Mouse (Mus musculus) ES-E14 (cell line): ENCODE measurements at regions not wholly inside any gene's neighbourhood (a gene's known extent, or its start where the extent isn't known, plus 50 kb on each side); places are given as distances from the start of the nearest gene placed in this dataset.

ENCODE experiments used
- DNase-seq: peaks from one replicate; pipeline ENCODE4 v3.0.0-alpha.2; 2013; ENCODE audit warnings: low read depth, low spot score
- H3K27ac ChIP-seq: 2 replicates; pipeline ENCODE4 v1.5.1; 2012; ENCODE audit warnings: low read depth, mild to moderate bottlenecking, low read length, moderate library complexity, mixed read lengths; ENCODE audit not compliant: poor library complexity, insufficient read depth, severe bottlenecking
- H3K36me3 ChIP-seq: 2 replicates; pipeline ENCODE4 v1.6.1; 2012; ENCODE audit warnings: mild to moderate bottlenecking, low read length, moderate library complexity, mixed read lengths; ENCODE audit not compliant: control insufficient read depth, poor library complexity, insufficient read depth, severe bottlenecking
- H3K4me1 ChIP-seq, 2 experiments: fragments of 150-350 bp in 1 of 2; sonication (generic) in 1 of 2; 2 replicates each; pipeline ENCODE4 v1.6.1; 2012; ENCODE audit warnings: low read length in 2 of 2, mild to moderate bottlenecking in 1 of 2, mixed read lengths in 1 of 2; ENCODE audit not compliant: control insufficient read depth in 2 of 2, insufficient read depth in 2 of 2, poor library complexity in 1 of 2
- H3K4me3 ChIP-seq, 2 experiments: fragments of 150-350 bp in 1 of 2; sonication (generic) in 1 of 2; 2 replicates each; pipeline ENCODE4 v1.5.1; 2012; ENCODE audit warnings: low read length in 2 of 2, low read depth in 1 of 2, mild to moderate bottlenecking in 1 of 2, mixed read lengths in 1 of 2; ENCODE audit not compliant: insufficient read depth in 1 of 2, poor library complexity in 1 of 2, severe bottlenecking in 1 of 2
- H3K9ac ChIP-seq: 2 replicates; pipeline ENCODE4 v1.6.1; 2012; ENCODE audit warnings: low read depth, mild to moderate bottlenecking, low read length, mixed read lengths; ENCODE audit not compliant: poor library complexity, insufficient read depth, severe bottlenecking
- H3K9me3 ChIP-seq: fragments of 150-350 bp; sonication (generic); 2 replicates; pipeline ENCODE4 v1.6.1; 2012; ENCODE audit warnings: low read depth, mild to moderate bottlenecking, low read length; ENCODE audit not compliant: control insufficient read depth, insufficient read depth
- CHD2 ChIP-seq: IDR thresholded peaks from 2 replicates; pipeline ENCODE4 v1.6.1; 2014; ENCODE audit warnings: mild to moderate bottlenecking, low read depth, low read length, inconsistent platforms
- HCFC1 ChIP-seq: IDR thresholded peaks from 2 replicates; pipeline ENCODE4 v1.6.1; 2012; ENCODE audit warnings: low read length, inconsistent platforms, borderline replicate concordance; ENCODE audit not compliant: insufficient read depth
- MAFK ChIP-seq: IDR thresholded peaks from 2 replicates; pipeline ENCODE4 v1.6.1; 2014; ENCODE audit warnings: mild to moderate bottlenecking, low read depth, low read length, inconsistent platforms; ENCODE audit not compliant: insufficient read depth
- ZC3H11A ChIP-seq: IDR thresholded peaks from 2 replicates; pipeline ENCODE4 v1.6.1; 2012; ENCODE audit warnings: low read depth, mild to moderate bottlenecking, inconsistent platforms, low read length, borderline replicate concordance
- ZNF384 ChIP-seq: IDR thresholded peaks from 2 replicates; pipeline ENCODE4 v1.6.1; 2012; ENCODE audit warnings: low read depth, low read length, inconsistent platforms
- in situ Hi-C, 2 experiments: fragments of 600-800 bp; cut with MboI; formaldehyde crosslinking; loops; one replicate each; pipeline ENCODE4 v1.15.1; 2025; ENCODE audit warnings: low sequenced_read_pairs in 2 of 2, inconsistent platforms in 1 of 2; ENCODE audit not compliant: unreplicated experiment in 2 of 2

DNA sequence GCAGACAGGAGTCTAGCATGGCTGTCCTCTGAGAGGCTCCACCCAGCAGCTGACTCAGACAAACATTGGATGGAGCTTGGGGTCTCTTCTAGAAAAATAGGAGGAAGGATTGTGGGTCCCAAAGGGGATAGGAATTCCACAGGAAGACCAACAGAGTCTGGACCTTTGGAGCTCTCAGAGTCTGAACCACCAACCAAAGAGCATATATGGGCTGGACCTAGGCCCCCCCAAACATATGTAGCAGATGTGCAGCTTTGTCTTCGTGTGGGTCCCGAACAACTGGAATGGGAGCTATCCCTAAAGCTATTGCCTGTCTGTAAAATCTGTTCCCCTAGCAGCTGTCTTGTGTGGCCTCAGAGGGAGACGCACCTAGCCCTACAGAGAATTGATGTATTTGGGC lies 50.1 kb upstream of the Cpm start:
- peaks cover 0 to 4% of the 10 kb centered on the region in 2 experiments; a peak in 1 of 4 replicates for H3K4me1 ChIP-seq
- H3K9me3 ChIP-seq: no peaks in the 10 kb centered on the region
- DNase-seq: no peak
- in situ Hi-C loops: no loop called here
- TF ChIP-seq MAFK: no peak
- no peak for TF ChIP-seq CHD2
- no peak for TF ChIP-seq ZNF384
- TF ChIP-seq ZC3H11A: no peak
- TF ChIP-seq HCFC1: no peak
- no peak overlapping the region for H3K4me3 ChIP-seq
- H3K9ac ChIP-seq: no peak overlapping the region
- no peaks in the 10 kb centered on the region for H3K36me3 ChIP-seq
- H3K27ac ChIP-seq: no peak overlapping the region

DNA sequence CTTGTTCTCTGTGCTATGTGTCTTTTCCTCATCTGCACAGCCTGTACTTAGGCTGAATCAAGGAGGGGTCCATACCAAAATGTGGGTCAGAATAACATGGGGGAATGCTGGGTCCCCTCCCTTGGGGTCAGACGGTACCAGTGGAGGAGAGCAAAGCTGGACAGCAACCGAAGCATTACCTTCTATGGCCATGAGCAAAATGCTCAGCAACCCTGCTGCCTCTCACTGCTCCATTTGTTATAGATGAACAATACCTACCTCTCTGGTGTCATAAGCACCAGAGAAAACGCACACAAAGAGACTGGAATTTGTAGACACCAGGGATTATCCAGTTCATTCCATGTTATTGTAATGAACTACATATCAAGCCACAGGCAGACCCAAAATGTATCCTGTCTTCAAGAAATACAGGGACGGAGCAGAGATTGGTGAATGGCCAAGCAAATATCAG lies 50.6 kb upstream of the Cpm start:
- DNase-seq: no peak
- Histone ChIP-seq H3K4me3 (no peak overlapping the region), H3K36me3 (no peaks in the 10 kb centered on the region), H3K27ac (no peak overlapping the region), H3K9ac (no peak overlapping the region), H3K4me1 (peaks cover 0 to 4% of the 10 kb centered on the region in 2 experiments; a peak in 1 of 4 replicates), H3K9me3 (no peaks in the 10 kb centered on the region)
- in situ Hi-C loops: no loop called here
- TF ChIP-seq HCFC1 (no peak), ZC3H11A (no peak), MAFK (no peak), CHD2 (no peak), ZNF384 (no peak)

DNA sequence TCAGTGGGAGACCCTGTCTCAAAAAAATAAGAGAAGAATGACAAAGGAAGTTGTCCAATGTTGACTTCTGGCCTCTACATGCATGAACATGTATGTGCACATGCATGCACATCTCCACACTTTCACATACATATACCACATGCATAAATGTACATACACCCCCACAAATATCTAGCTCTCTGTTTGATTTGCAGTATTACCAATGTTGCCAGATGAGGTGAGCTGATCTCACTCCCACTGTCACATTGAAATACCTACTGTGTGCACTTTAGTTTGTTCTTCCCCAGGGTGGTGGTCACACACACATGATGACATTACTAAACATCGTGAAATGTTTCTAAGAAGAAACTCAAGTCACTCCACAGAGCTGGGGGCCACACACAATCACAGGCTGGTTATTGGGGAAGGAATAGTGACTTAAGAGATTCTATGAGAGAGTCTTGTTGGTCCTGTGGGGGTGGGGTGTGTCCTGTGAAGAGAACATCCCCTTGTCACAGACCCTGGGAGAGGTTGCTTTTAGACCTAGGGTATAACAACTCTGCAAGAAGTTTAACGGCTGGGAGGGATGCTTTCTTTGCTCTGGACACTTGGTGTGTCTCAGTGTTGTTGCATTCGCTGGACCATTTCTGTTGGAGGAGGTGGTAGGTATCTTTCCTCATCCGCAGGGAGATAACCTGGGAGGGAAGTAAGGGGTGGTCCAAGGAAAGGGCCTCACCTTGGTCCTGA lies 51.2 kb upstream of the Cpm start:
- peaks cover 0 to 4% of the 10 kb centered on the region in 2 experiments; a peak in 1 of 4 replicates for H3K4me1 ChIP-seq
- H3K4me3 ChIP-seq: no peak overlapping the region
- in situ Hi-C loops: no loop called here
- TF ChIP-seq MAFK (no peak), CHD2 (no peak), HCFC1 (no peak), ZC3H11A (no peak), ZNF384 (no peak)
- H3K27ac ChIP-seq: no peak overlapping the region
- H3K36me3 ChIP-seq: no peaks in the 10 kb centered on the region
- H3K9me3 ChIP-seq: no peaks in the 10 kb centered on the region
- DNase-seq: no peak
- no peak overlapping the region for H3K9ac ChIP-seq

DNA sequence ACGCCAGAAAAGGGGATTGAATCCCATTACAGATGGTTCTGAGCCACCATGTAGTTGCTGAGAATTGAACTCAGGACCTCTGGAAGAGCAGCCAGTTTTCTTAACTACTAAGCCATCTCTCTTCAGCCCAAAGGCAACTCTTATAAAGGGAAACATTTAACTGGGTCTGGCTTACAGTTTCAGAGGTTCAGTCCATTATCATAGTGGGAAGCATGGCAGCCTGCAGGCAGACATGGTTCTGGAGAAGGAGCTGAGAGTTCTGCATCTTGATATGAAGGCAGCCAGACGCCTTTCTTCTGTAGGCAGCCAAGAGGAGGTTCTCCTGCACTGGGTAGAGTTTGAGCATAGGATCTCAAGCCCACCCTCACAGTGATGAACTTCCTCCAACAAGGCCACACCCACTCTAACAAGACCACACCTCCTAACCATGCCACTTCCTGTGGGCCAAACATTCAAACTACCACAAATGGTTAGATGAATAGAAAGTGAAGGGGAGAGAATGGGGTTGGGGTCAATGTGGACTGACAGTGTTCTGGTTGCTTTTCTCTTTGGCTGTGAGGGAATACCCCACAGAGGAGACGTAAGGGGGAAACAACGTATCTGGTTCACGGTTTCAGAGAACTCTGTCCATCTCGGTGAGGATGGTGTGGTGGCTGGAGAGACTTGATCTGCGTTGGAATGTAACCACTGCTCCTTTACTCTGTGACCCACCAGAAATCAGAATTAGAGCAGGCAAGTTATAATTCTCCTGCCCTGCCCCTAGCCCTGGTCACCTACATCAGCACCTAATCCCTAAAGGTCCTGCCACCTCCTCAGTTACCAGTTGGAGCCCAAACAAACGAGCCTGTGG lies 52.2 kb upstream of the Cpm start:
- no peaks in the 10 kb centered on the region for H3K36me3 ChIP-seq
- no peak overlapping the region for H3K4me3 ChIP-seq
- no peak for DNase-seq
- peaks cover 0 to 7% of the 10 kb centered on the region in 2 experiments; a peak in 1 of 4 replicates for H3K4me1 ChIP-seq
- in situ Hi-C loops: no loop called here
- no peak overlapping the region for H3K27ac ChIP-seq
- no peak for TF ChIP-seq ZNF384
- no peak for TF ChIP-seq CHD2
- TF ChIP-seq HCFC1: no peak
- TF ChIP-seq ZC3H11A: no peak
- TF ChIP-seq MAFK: no peak
- H3K9ac ChIP-seq: no peak overlapping the region
- H3K9me3 ChIP-seq: no peaks in the 10 kb centered on the region
